Mouse (Mus musculus): ENCODE results near the gene Kbtbd13.

Gene Kbtbd13

DNA sequence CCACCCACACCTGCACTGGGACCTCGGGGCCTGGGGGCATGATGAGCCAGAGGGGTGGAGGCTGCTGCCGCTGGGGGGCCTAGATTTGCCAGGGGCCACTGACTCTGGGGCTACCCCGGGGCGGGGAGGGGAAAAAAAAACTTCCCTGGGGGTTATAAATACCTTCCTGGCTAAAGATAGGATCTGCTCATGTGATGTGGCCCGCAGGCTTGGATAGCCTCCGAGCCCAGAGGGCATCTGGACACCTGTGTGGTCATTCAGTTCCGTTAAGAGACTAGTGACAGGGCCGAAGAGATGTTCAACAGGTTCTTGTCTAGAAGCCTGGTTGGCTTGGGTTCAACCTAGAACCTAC lies at the start of gene Kbtbd13:
Gene Kbtbd13 (minus strand): TSS at position 40 of the 352 bp plus-strand sequence.
- DNase-seq (ENCODE audit: low spot score in 2 of 2) = no peak

- peak; percentile 82 to 90 for DNase-seq (ENCODE audit: low spot score in 2 of 2)
These were observed 44.3 kb upstream of the Kbtbd13 start, which contains the start of gene Mtfmt for GRCm38 (mm10) chr9:65435671-65436301. Gene Mtfmt (plus strand): TSS chr9:65435782.

- DNase-seq (ENCODE audit: low spot score in 2 of 2) = no peak
These were observed 43.8 kb upstream of the Kbtbd13 start for GRCm38 (mm10) chr9:65435211-65435610.

- DNase-seq (ENCODE audit: low spot score in 2 of 2) = peak in 1 of 2 experiments; percentile 13
These were observed 42.7 kb upstream of the Kbtbd13 start for GRCm38 (mm10) chr9:65434140-65434539.

GRCm38 (mm10) chr9:65432236-65432635 lies 40.8 kb upstream of the Kbtbd13 start:
- DNase-seq (ENCODE audit: low spot score in 2 of 2) = peak; percentile 85 to 94

DNA sequence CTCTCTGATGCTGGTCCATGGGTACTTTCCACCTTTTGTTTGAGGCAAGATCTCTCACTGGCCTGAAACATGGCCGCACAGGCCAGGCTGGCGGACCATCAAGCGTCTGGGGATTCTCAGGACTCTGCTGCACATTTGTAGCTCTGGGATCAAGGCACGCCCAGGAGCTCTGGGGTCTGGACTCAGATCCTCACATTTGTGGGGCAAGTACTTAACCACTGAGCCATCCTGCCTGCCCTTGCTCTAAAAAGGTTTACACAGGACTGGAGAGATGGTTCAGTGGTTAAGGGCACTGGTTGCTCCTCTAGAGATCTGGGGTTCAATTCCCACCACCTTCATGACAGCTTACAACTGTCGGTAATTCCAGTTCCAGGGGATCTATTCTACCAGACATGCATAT lies 39.5 kb upstream of the Kbtbd13 start:
- DNase-seq (ENCODE audit: low spot score in 2 of 2) = no peak

- DNase-seq (ENCODE audit: low spot score in 2 of 2) = no peak
These were observed 38.9 kb upstream of the Kbtbd13 start for GRCm38 (mm10) chr9:65430401-65430800.

- no peak for DNase-seq (ENCODE audit: low spot score in 2 of 2)
These were observed 36.6 kb upstream of the Kbtbd13 start for GRCm38 (mm10) chr9:65428003-65428402.

GRCm38 (mm10) chr9:65427511-65427910 lies 36.1 kb upstream of the Kbtbd13 start:
- DNase-seq (ENCODE audit: low spot score in 2 of 2) = no peak

DNA sequence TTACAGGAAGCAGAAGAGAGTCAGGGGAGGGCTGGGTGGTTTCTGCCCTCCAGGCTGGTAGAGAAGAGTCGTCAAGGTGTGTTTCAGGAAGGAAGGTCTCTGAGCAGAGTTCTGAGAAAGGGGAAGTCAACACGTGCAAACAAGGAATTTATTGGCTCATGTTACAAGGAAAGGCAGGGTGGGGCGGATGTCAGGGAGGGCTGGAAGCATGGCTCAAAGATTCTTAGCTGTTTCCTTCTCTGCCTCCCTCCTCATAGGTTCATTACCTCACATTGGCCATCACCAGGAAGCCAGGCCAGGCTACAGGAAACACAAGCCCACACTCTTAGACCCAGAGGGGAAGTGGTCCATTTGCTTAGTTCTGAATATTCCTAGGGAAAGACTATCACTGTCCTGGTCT lies 32.9 kb upstream of the Kbtbd13 start:
- no peak for DNase-seq (ENCODE audit: low spot score in 2 of 2)

- DNase-seq (ENCODE audit: low spot score in 2 of 2) = no peak
These were observed 31.5 kb upstream of the Kbtbd13 start, which contains the start of gene Slc51b for GRCm38 (mm10) chr9:65422760-65423501. Gene Slc51b (minus strand): TSS chr9:65422955.

DNA sequence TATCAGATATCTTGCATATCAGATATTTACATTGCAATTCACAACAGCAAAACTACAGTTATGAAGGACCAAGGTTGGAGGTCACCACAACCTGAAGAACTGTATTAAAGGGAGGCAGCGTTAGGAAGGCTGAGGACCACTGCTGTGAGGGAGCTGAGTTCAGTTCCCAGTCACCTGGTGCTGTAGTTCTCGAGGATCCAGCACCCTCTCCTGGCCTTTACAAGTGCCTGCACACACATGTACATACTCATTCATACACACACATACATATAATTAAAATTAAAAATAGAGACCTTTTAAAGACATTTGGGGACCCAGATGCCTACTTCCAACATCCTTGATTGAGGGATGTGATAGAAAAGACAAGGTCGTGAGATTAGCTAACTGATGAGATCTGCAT lies 28.2 kb upstream of the Kbtbd13 start:
- DNase-seq (ENCODE audit: low spot score in 2 of 2) = no peak

GRCm38 (mm10) chr9:65417738-65418137 lies 26.3 kb upstream of the Kbtbd13 start:
- DNase-seq (ENCODE audit: low spot score in 2 of 2) = no peak

GRCm38 (mm10) chr9:65411326-65411725 lies 19.9 kb upstream of the Kbtbd13 start:
- no peak for DNase-seq (ENCODE audit: low spot score in 2 of 2)

GRCm38 (mm10) chr9:65410378-65410777 lies 18.9 kb upstream of the Kbtbd13 start:
- DNase-seq (ENCODE audit: low spot score in 2 of 2) = no peak

DNA sequence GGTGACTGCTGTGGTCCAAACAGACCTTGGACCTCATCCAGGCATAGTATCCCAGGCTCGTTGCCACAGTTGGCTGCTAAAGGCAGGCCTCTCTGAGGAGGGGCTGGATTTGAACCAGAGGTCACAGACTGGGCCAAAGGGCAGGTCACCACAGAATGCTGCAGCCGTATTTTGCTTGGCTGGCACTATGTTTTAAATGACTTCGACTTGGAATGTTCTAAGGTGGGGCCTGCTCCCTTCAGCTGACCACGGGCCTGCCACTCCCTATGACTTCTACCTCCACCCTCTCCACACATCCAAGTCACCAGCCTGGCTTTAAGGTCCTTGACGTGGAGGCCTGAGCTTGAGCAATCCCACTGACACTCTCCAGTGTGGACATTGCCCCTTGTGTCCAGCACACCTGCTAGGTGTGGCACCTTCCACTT lies 17.4 kb upstream of the Kbtbd13 start:
- DNase-seq (ENCODE audit: low spot score in 2 of 2) = no peak

- DNase-seq (ENCODE audit: low spot score in 2 of 2) = no peak
These were observed 16.4 kb upstream of the Kbtbd13 start for GRCm38 (mm10) chr9:65407861-65408260.

DNA sequence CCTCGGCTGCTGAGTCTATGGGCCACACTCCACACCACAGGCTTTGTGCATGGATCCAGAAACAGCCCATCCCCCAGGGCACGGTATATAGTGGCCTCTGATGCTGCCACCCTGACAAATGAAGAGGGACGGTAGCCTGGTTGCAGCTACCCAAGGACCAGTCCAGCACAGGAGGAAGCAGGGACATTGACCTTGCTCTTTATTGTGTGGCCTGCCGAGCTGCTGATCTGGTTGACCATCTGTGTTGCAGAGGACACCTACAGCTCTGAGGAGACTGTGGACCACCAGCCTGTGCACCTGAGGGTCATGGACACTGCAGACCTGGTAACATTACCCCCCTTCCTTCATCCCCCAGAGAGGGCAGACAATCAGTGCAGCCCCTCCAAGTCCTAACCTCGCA lies 15.9 kb upstream of the Kbtbd13 start:
- DNase-seq (ENCODE audit: low spot score in 2 of 2) = no peak

- no peak for DNase-seq (ENCODE audit: low spot score in 2 of 2)
These were observed 13.7 kb upstream of the Kbtbd13 start for GRCm38 (mm10) chr9:65405184-65405449.

- DNase-seq (ENCODE audit: low spot score in 2 of 2) = peak; percentile 72 to 75
These were observed 13.1 kb upstream of the Kbtbd13 start for GRCm38 (mm10) chr9:65404331-65405183.

- no peak for DNase-seq (ENCODE audit: low spot score in 2 of 2)
These were observed 8.5 kb upstream of the Kbtbd13 start for GRCm38 (mm10) chr9:65399934-65400333.

GRCm38 (mm10) chr9:65398279-65398678 lies 6.8 kb upstream of the Kbtbd13 start, which contains the start of gene Rasl12:
Gene Rasl12 (plus strand): TSS chr9:65398506.
- DNase-seq (ENCODE audit: low spot score in 2 of 2) = peak; percentile 39 to 45

Measured in frontal cortex, postnatal 36 days (tissue).